In the genomic region with DNA sequence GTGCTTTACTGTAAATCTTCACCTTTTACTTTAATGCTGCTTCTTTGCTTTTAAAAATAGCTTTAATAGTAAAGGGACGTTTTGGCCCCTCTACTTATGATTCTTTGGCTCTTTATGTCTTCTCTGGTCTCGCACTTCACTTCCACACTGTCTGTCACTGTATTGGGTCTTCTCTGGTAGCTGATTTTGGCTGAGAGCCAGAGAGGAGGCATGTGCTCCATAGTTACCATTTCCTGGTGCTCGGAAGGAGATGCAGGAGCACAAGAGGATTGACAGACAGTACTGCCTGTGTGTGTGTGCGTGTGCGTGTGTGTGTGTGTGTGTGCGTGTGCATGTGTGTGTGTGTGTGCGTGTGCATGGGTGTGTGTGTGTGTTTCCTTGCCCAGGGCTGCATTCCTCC, we compare ENCODE assay signal across 9 mouse cellular contexts. TPM values are rescaled to one million over a fixed set of nuclear protein-coding genes. Genes with fewer than 3 reads are reported as not detected.
DNase-seq lines count a peak whose midpoint lies in the region; ATAC-seq lines count a peak whose summit lies in the region.
"Had no signal": no experiment of that assay in that cellular context is flagged by ENCODE, and none has a peak within 500 bp of the region (broad histone marks: within the 10 kb centered on the region; RNA-seq: fewer than 3 reads in every experiment).

No protein-coding gene starts in this region.

- no peaks in the 10 kb centered on the region for H3K4me1 ChIP-seq in forebrain, embryonic 11.5 days (replicated peaks; ENCODE audit: control insufficient read depth, insufficient read depth, low read length)
- H3K4me1 ChIP-seq in forebrain, embryonic 12.5 days: peaks cover 3% of the 10 kb centered on the region; the same call in 1 of the 2 replicates
- peaks cover 70% of the 10 kb centered on the region for H3K4me1 ChIP-seq in liver, embryonic 16.5 days (ENCODE audit: control insufficient read depth, low read depth, low read length)

- H3K9ac ChIP-seq in forebrain, embryonic 11.5 days (ENCODE audit: low read length): no peak overlapping the region
- no peak overlapping the region for H3K9ac ChIP-seq in forebrain, embryonic 12.5 days
- peak overlapping the region; percentile 51 for H3K9ac ChIP-seq in liver, embryonic 16.5 days (ENCODE audit: low read depth, low read length)

- no peak for ATAC-seq in forebrain, embryonic 11.5 days (replicated peaks; ENCODE audit: low FRiP score)
- ATAC-seq in forebrain, embryonic 12.5 days (ENCODE audit: low FRiP score): no peak
- ATAC-seq in liver, embryonic 16.5 days (ENCODE audit: low read depth): peak; percentile 51

- intact Hi-C loops in left cerebral cortex, postnatal 25 days (cut with DNase I): no loop called here

- no peak overlapping the region for H3K4me2 ChIP-seq in forebrain, embryonic 11.5 days (ENCODE audit: low read depth, low read length, severe bottlenecking)
- H3K4me2 ChIP-seq in forebrain, embryonic 12.5 days: no peak overlapping the region
- peak overlapping the region; percentile 79 for H3K4me2 ChIP-seq in liver, embryonic 16.5 days (ENCODE audit: low read depth, low read length)

- H3K4me3 ChIP-seq in forebrain, embryonic 11.5 days (ENCODE audit: low read depth, low read length): no peak overlapping the region
- H3K4me3 ChIP-seq in forebrain, embryonic 12.5 days (replicated peaks): no peak overlapping the region
- H3K4me3 ChIP-seq in liver, embryonic 16.5 days (ENCODE audit: low read depth, low read length): peak overlapping the region; percentile 22; the same call in 1 of the 2 replicates

- no peaks in the 10 kb centered on the region for H3K27me3 ChIP-seq in forebrain, embryonic 11.5 days (ENCODE audit: control insufficient read depth, insufficient read depth, low read length)
- H3K27me3 ChIP-seq in forebrain, embryonic 12.5 days: no peaks in the 10 kb centered on the region
- no peaks in the 10 kb centered on the region for H3K27me3 ChIP-seq in liver, embryonic 16.5 days (ENCODE audit: control insufficient read depth, insufficient read depth, low read depth, low read length)
- H3K27me3 ChIP-seq: CH12.LX had no signal

- no peak overlapping the region for H3K27ac ChIP-seq in forebrain, embryonic 11.5 days (ENCODE audit: low read depth, low read length)
- no peak overlapping the region for H3K27ac ChIP-seq in forebrain, embryonic 12.5 days
- H3K27ac ChIP-seq in liver, embryonic 16.5 days (ENCODE audit: low read length): peak overlapping the region; percentile 97

- 77% methylated on average over 7 of the region's 7 CpGs for WGBS in forebrain, embryonic 11.5 days
- WGBS in forebrain, embryonic 12.5 days: 65% methylated on average over 7 of the region's 7 CpGs
- 33% methylated on average over 7 of the region's 7 CpGs for WGBS in liver, embryonic 16.5 days (ENCODE audit: insufficient replicate concordance)

- peak; percentile 33 for DNase-seq in forebrain, embryonic 11.5 days (ENCODE audit: low spot score)
- DNase-seq in left cerebral cortex, postnatal 25 days (ENCODE audit: low spot score in 2 of 2): peak; percentile 63
- no peak for DNase-seq in left cerebral cortex, adult 11 months (ENCODE audit: low spot score)
- DNase-seq in cerebellum, postnatal 14 days: peak; percentile 72 to 73
- no peak for DNase-seq in gastrocnemius, adult 18-20 months (ENCODE audit: low spot score)
- DNase-seq in B cell, adult 2 months: no peak

- no peaks in the 10 kb centered on the region for H3K9me3 ChIP-seq in forebrain, embryonic 11.5 days (ENCODE audit: control insufficient read depth, low read length)
- no peaks in the 10 kb centered on the region for H3K9me3 ChIP-seq in forebrain, embryonic 12.5 days
- no peaks in the 10 kb centered on the region for H3K9me3 ChIP-seq in liver, embryonic 16.5 days (replicated peaks; ENCODE audit: control insufficient read depth, low read length)

- H3K36me3 ChIP-seq in forebrain, embryonic 11.5 days (ENCODE audit: control insufficient read depth, insufficient read depth, low read length): no peaks in the 10 kb centered on the region
- no peaks in the 10 kb centered on the region for H3K36me3 ChIP-seq in forebrain, embryonic 12.5 days (replicated peaks)
- no peaks in the 10 kb centered on the region for H3K36me3 ChIP-seq in liver, embryonic 16.5 days (ENCODE audit: control insufficient read depth, insufficient read depth)

RNA-seq across cellular contexts. Expression of a gene that starts 14.2 kb away (rescaled TPM):
- polyA plus RNA-seq in forebrain, embryonic 11.5 days (2014; fragmentation: Nextera tagmentation; extraction: Ambion mirVana): 2.3 and 2.4 TPM in 2 replicates
- 3.2 and 3.4 TPM in 2 replicates for polyA plus RNA-seq in forebrain, embryonic 12.5 days (2016; fragmentation: Nextera tagmentation; extraction: Ambion mirVana)
- total RNA-seq in left cerebral cortex, postnatal 25 days (2021): 10 to 100 TPM; 51.3 to 53.2 TPM
- 2.0 and 3.0 TPM in 2 replicates for polyA plus RNA-seq in liver, embryonic 16.5 days (2015; fragmentation: Nextera tagmentation; extraction: Ambion mirVana)
- 1 to 10 TPM; 3.9 to 5.0 TPM for total RNA-seq in gastrocnemius, adult 18-20 months (2021)

Comparison
In these comparisons a context has a peak if more than half of its experiments do, and no peak if none do; other contexts are left out.
1. DNase-seq: peak in forebrain, embryonic 11.5 days (single experiment), left cerebral cortex, postnatal 25 days (2 of 2) and cerebellum, postnatal 14 days (2 of 2); none in left cerebral cortex, adult 11 months (single experiment), gastrocnemius, adult 18-20 months (single experiment) and B cell, adult 2 months (0 of 2).